ENCODE assay signal across 8 mouse cellular contexts in genomic region chr12:70234411-70234810, GRCm38 (mm10). TPM values are rescaled to one million over a fixed set of nuclear protein-coding genes. Genes with fewer than 3 reads are reported as not detected.
DNase-seq lines count a peak whose midpoint lies in the region; ATAC-seq and TF ChIP-seq lines count a peak whose summit lies in the region.

No protein-coding gene starts in this region.

- no peaks in the 10 kb centered on the region for H3K27me3 ChIP-seq in heart, embryonic 10.5 days (ENCODE audit: insufficient read depth, poor library complexity, severe bottlenecking)
- no peaks in the 10 kb centered on the region for H3K27me3 ChIP-seq in midbrain, embryonic 15.5 days (replicated peaks)

- H3K4me1 ChIP-seq in heart, embryonic 10.5 days = peaks cover 17% of the 10 kb centered on the region; the same call in 1 of the 2 replicates
- no peaks in the 10 kb centered on the region for H3K4me1 ChIP-seq in cortical plate, adult 2 months (ENCODE audit: control insufficient read depth, insufficient read depth, low read length)
- peaks cover 10% of the 10 kb centered on the region for H3K4me1 ChIP-seq in midbrain, embryonic 15.5 days

- H3K27ac ChIP-seq in heart, embryonic 10.5 days = no peak overlapping the region
- no peak overlapping the region for H3K27ac ChIP-seq in cortical plate, adult 2 months (ENCODE audit: insufficient read depth, low read length)
- no peak overlapping the region for H3K27ac ChIP-seq in midbrain, embryonic 15.5 days

- TF ChIP-seq CTCF in cortical plate, adult 2 months (IDR thresholded peaks at IDR 0.05; ENCODE audit: extremely low read depth, insufficient read depth, low read length) = peak; percentile 77

- 39% methylated on average over 6 of the region's 6 CpGs for WGBS in heart, embryonic 10.5 days
- 3% methylated on average over 6 of the region's 6 CpGs for WGBS in large intestine, adult 2 months
- 6% methylated on average over 6 of the region's 6 CpGs for WGBS in midbrain, embryonic 15.5 days

- no peak for TF ChIP-seq POLR2A in cortical plate, adult 2 months (IDR thresholded peaks at IDR 0.05; ENCODE audit: extremely low read depth, insufficient read depth, low read length)

- H3K4me2 ChIP-seq in midbrain, embryonic 15.5 days = peak overlapping the region; percentile 66; the same call in 1 of the 2 replicates

- no peak overlapping the region for H3K9ac ChIP-seq in midbrain, embryonic 15.5 days

- H3K9me3 ChIP-seq in heart, embryonic 10.5 days = no peaks in the 10 kb centered on the region
- no peaks in the 10 kb centered on the region for H3K9me3 ChIP-seq in midbrain, embryonic 15.5 days

- intact Hi-C loops in heart, postnatal 36 days (cut with DNase I) = loop anchor here (1.0 to 5.0 kb wide), 2 partner anchors 196 to 678 kb away; no protein-coding TSS in a partner anchor

- H3K4me3 ChIP-seq in heart, embryonic 10.5 days = no peak overlapping the region
- H3K4me3 ChIP-seq in cortical plate, adult 2 months (ENCODE audit: insufficient read depth, low read length) = no peak overlapping the region
- H3K4me3 ChIP-seq in midbrain, embryonic 15.5 days = no peak overlapping the region

- DNase-seq in heart, adult 18-20 months = peak; percentile 50 to 58
- no peak for DNase-seq in heart, embryonic 10.5 days (ENCODE audit: low spot score)
- DNase-seq in NIH3T3 (ENCODE audit: low read depth) = peak; percentile 75
- DNase-seq in heart, postnatal 36 days = peak; percentile 41
- peak; percentile 38 for DNase-seq in large intestine, adult 2 months (ENCODE audit: low read depth, low spot score)
- DNase-seq in layer of hippocampus, adult 11-12 months (ENCODE audit: low spot score) = no peak

- H3K36me3 ChIP-seq in heart, embryonic 10.5 days = no peaks in the 10 kb centered on the region
- H3K36me3 ChIP-seq in midbrain, embryonic 15.5 days (replicated peaks) = no peaks in the 10 kb centered on the region

- peak; percentile 85 for ATAC-seq in midbrain, embryonic 15.5 days (replicated peaks)

RNA-seq across cellular contexts. Expression of gene Pygl, which starts 3.1 kb away (rescaled TPM):
- 10 to 100 TPM in 1 of 2 experiments, 1 to 10 TPM in 1; 3.6 to 22.4 TPM for total RNA-seq in heart, adult 18-20 months (2021)
- polyA plus RNA-seq in heart, embryonic 10.5 days (2016; fragmentation: Nextera tagmentation; extraction: Ambion mirVana) = 30.3 and 42.6 TPM in 2 replicates
- 2.4 and 2.7 TPM in 2 replicates for polyA plus RNA-seq in cortical plate, adult 2 months (2012; rRNA removed)
- total RNA-seq in heart, postnatal 36 days (2021) = 1 to 10 TPM; 4.1 to 7.1 TPM
- polyA plus RNA-seq in large intestine, adult 2 months (2012; rRNA removed) = 2.5 and 6.0 TPM in 2 replicates
- 8.6 and 9.1 TPM in 2 replicates for polyA plus RNA-seq in midbrain, embryonic 15.5 days (2015; fragmentation: Nextera tagmentation; extraction: Ambion mirVana)

Comparison
In these comparisons a context has a peak if more than half of its experiments do, and no peak if none do; other contexts are left out.
1. DNase-seq: peak in heart, adult 18-20 months (2 of 2), NIH3T3 (single experiment), heart, postnatal 36 days (2 of 2) and large intestine, adult 2 months (single experiment); none in heart, embryonic 10.5 days (single experiment) and layer of hippocampus, adult 11-12 months (single experiment).